ENCODE assay signal across 7 mouse cellular contexts in the genomic region with DNA sequence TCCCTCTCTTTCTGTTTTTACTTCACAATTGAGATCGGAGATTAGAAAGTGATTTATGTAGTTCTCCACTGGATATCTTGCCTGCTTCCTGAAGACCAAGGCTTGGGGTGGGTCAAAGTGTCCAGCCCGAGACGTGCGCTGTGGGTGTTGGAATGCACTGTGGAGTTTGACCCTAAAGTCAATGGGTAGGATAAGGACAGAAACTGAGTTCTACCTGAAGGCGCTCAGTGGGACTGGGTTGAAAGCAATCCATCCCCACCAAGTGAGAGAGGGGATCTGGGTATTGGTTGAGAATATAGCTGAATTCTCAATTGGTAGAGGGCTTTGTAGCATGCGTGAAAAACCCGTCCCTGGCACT. TPM values are rescaled to one million over a fixed set of nuclear protein-coding genes. Genes with fewer than 3 reads are reported as not detected.
DNase-seq lines count a peak whose midpoint lies in the region; ATAC-seq and TF ChIP-seq lines count a peak whose summit lies in the region.

No protein-coding gene starts in this region.

- H3K4me1 ChIP-seq in testis, adult 2 months (ENCODE audit: control insufficient read depth, insufficient read depth, low read length), result peaks cover 7% of the 10 kb centered on the region
- H3K4me1 ChIP-seq in hindbrain, embryonic 14.5 days (replicated peaks; ENCODE audit: control insufficient read depth, insufficient read depth, low read length), result peaks cover 10% of the 10 kb centered on the region; the same call in 1 of the 2 replicates
- peaks cover 37% of the 10 kb centered on the region for H3K4me1 ChIP-seq in liver, embryonic 12.5 days

- TF ChIP-seq POLR2A in testis, adult 2 months (IDR thresholded peaks at IDR 0.05; ENCODE audit: control insufficient read depth, low read depth, low read length), result no peak

- ATAC-seq in hindbrain, embryonic 14.5 days (ENCODE audit: low FRiP score), result peak; percentile 12; the same call in 1 of the 2 replicates
- ATAC-seq in liver, embryonic 12.5 days, result no peak
- no peak for ATAC-seq in granulocyte monocyte progenitor cell, adult 5-6 weeks (replicated peaks; ENCODE audit: poor library complexity, severe bottlenecking)
- no peak for ATAC-seq in megakaryocyte progenitor cell, adult 5-6 weeks (replicated peaks; ENCODE audit: poor library complexity)

- TF ChIP-seq CTCF in testis, adult 2 months (IDR thresholded peaks at IDR 0.05; ENCODE audit: control insufficient read depth, insufficient read depth, insufficient replicate concordance, low read depth, low read length), result no peak

- peak overlapping the region; percentile 90 for H3K4me3 ChIP-seq in testis, adult 2 months (ENCODE audit: control insufficient read depth, low read depth, low read length)
- H3K4me3 ChIP-seq in hindbrain, embryonic 14.5 days (replicated peaks; ENCODE audit: low read length), result no peak overlapping the region
- H3K4me3 ChIP-seq in liver, embryonic 12.5 days, result peak overlapping the region; percentile 65; the same call in 1 of the 2 replicates

- H3K36me3 ChIP-seq in testis, adult 2 months (ENCODE audit: control insufficient read depth, insufficient read depth, low read length), result no peaks in the 10 kb centered on the region
- no peaks in the 10 kb centered on the region for H3K36me3 ChIP-seq in hindbrain, embryonic 14.5 days (replicated peaks; ENCODE audit: control insufficient read depth, insufficient read depth)
- H3K36me3 ChIP-seq in liver, embryonic 12.5 days, result no peaks in the 10 kb centered on the region

- WGBS in hindbrain, embryonic 14.5 days, result 54% methylated on average over 7 of the region's 7 CpGs
- 36% methylated on average over 7 of the region's 7 CpGs for WGBS in liver, embryonic 12.5 days (ENCODE audit: insufficient replicate concordance)

- H3K4me2 ChIP-seq in hindbrain, embryonic 14.5 days (replicated peaks), result peak overlapping the region; percentile 69
- peak overlapping the region; percentile 78 for H3K4me2 ChIP-seq in liver, embryonic 12.5 days

- DNase-seq in testis, postnatal 10 days (ENCODE audit: low spot score), result no peak
- DNase-seq in hindbrain, embryonic 14.5 days (ENCODE audit: low spot score), result no peak
- DNase-seq in right cerebral cortex, adult 2 months (ENCODE audit: low spot score in 2 of 2), result no peak

- no peaks in the 10 kb centered on the region for H3K9me3 ChIP-seq in hindbrain, embryonic 14.5 days (ENCODE audit: control insufficient read depth, low read length)
- H3K9me3 ChIP-seq in liver, embryonic 12.5 days (replicated peaks), result no peaks in the 10 kb centered on the region

- H3K27ac ChIP-seq in testis, adult 2 months (ENCODE audit: control insufficient read depth, insufficient read depth, low read depth, low read length), result no peak overlapping the region; the same call in 1 of the 2 replicates
- H3K27ac ChIP-seq in hindbrain, embryonic 14.5 days, result no peak overlapping the region
- no peak overlapping the region for H3K27ac ChIP-seq in liver, embryonic 12.5 days

- H3K27me3 ChIP-seq in testis, adult 2 months (ENCODE audit: control insufficient read depth, insufficient read depth, low read length), result no peaks in the 10 kb centered on the region
- H3K27me3 ChIP-seq in hindbrain, embryonic 14.5 days (ENCODE audit: control insufficient read depth, insufficient read depth, low read length), result no peaks in the 10 kb centered on the region
- peaks cover 15% of the 10 kb centered on the region; the same call in 1 of the 2 replicates for H3K27me3 ChIP-seq in liver, embryonic 12.5 days (replicated peaks)

- H3K9ac ChIP-seq in hindbrain, embryonic 14.5 days, result peak overlapping the region; percentile 66
- H3K9ac ChIP-seq in liver, embryonic 12.5 days, result 0 out of 2 replicates have a peak overlapping the region, but pooled peaks have one; percentile 6

RNA-seq across cellular contexts. Expression of a gene that starts 10.0 kb away (rescaled TPM):
- polyA plus RNA-seq in testis, adult 2 months (2012; rRNA removed), result 87.7 and 103 TPM in 2 replicates
- polyA plus RNA-seq in hindbrain, embryonic 14.5 days (2014; fragmentation: Nextera tagmentation; extraction: Ambion mirVana), result 282 and 291 TPM in 2 replicates
- 206 and 210 TPM in 2 replicates for polyA plus RNA-seq in liver, embryonic 12.5 days (2016; fragmentation: Nextera tagmentation; extraction: Ambion mirVana)
- total RNA-seq in granulocyte monocyte progenitor cell, adult 5-6 weeks (2014; fragmentation: Nextera tagmentation), result 410 and 448 TPM in 2 replicates
- total RNA-seq in granulocyte monocyte progenitor cell, adult 5-6 weeks (2017), result 395 and 452 TPM in 2 replicates
- 333 and 362 TPM in 2 replicates for total RNA-seq in megakaryocyte progenitor cell, adult 5-6 weeks (2015)
- total RNA-seq in megakaryocyte progenitor cell, adult 5-6 weeks (2017), result 423 and 432 TPM in 2 replicates

RNA-seq across cellular contexts. Expression of a gene that starts 24.2 kb away (rescaled TPM):
- polyA plus RNA-seq in testis, adult 2 months (2012; rRNA removed), result 0.10 and 0.32 TPM in 2 replicates
- 48.3 and 48.5 TPM in 2 replicates for polyA plus RNA-seq in hindbrain, embryonic 14.5 days (2014; fragmentation: Nextera tagmentation; extraction: Ambion mirVana)
- 2.8 and 3.3 TPM in 2 replicates for polyA plus RNA-seq in liver, embryonic 12.5 days (2016; fragmentation: Nextera tagmentation; extraction: Ambion mirVana)
- not detected in 2 replicates for total RNA-seq in granulocyte monocyte progenitor cell, adult 5-6 weeks (2014; fragmentation: Nextera tagmentation)
- total RNA-seq in granulocyte monocyte progenitor cell, adult 5-6 weeks (2017), result not detected in 2 replicates
- not detected in 2 replicates for total RNA-seq in megakaryocyte progenitor cell, adult 5-6 weeks (2015)
- not detected in 2 replicates for total RNA-seq in megakaryocyte progenitor cell, adult 5-6 weeks (2017)

RNA-seq across cellular contexts. Expression of a gene that starts 34.4 kb away (rescaled TPM):
- polyA plus RNA-seq in testis, adult 2 months (2012; rRNA removed), result 0.05 and 0.12 TPM in 2 replicates
- 1.3 TPM in 2 replicates for polyA plus RNA-seq in hindbrain, embryonic 14.5 days (2014; fragmentation: Nextera tagmentation; extraction: Ambion mirVana)
- polyA plus RNA-seq in liver, embryonic 12.5 days (2016; fragmentation: Nextera tagmentation; extraction: Ambion mirVana), result 1.9 and 2.4 TPM in 2 replicates
- not detected in 2 replicates for total RNA-seq in granulocyte monocyte progenitor cell, adult 5-6 weeks (2014; fragmentation: Nextera tagmentation)
- total RNA-seq in granulocyte monocyte progenitor cell, adult 5-6 weeks (2017), result not detected in 2 replicates
- total RNA-seq in megakaryocyte progenitor cell, adult 5-6 weeks (2015), result 0.12 TPM in 1 of 2 replicates, not detected in the other
- not detected in 2 replicates for total RNA-seq in megakaryocyte progenitor cell, adult 5-6 weeks (2017)

RNA-seq across cellular contexts. Expression of a gene that starts 36.1 kb away (rescaled TPM):
- 2.1 and 4.1 TPM in 2 replicates for polyA plus RNA-seq in testis, adult 2 months (2012; rRNA removed)
- polyA plus RNA-seq in hindbrain, embryonic 14.5 days (2014; fragmentation: Nextera tagmentation; extraction: Ambion mirVana), result 4.2 and 4.5 TPM in 2 replicates
- 0.35 and 0.52 TPM in 2 replicates for polyA plus RNA-seq in liver, embryonic 12.5 days (2016; fragmentation: Nextera tagmentation; extraction: Ambion mirVana)
- not detected in 2 replicates for total RNA-seq in granulocyte monocyte progenitor cell, adult 5-6 weeks (2014; fragmentation: Nextera tagmentation)
- total RNA-seq in granulocyte monocyte progenitor cell, adult 5-6 weeks (2017), result not detected in 2 replicates
- total RNA-seq in megakaryocyte progenitor cell, adult 5-6 weeks (2015), result not detected in 2 replicates
- total RNA-seq in megakaryocyte progenitor cell, adult 5-6 weeks (2017), result not detected in 2 replicates

RNA-seq across cellular contexts. Expression of a gene that starts 57.7 kb away (rescaled TPM):
- 16.4 and 20.5 TPM in 2 replicates for polyA plus RNA-seq in testis, adult 2 months (2012; rRNA removed)
- 11.2 and 16.5 TPM in 2 replicates for polyA plus RNA-seq in hindbrain, embryonic 14.5 days (2014; fragmentation: Nextera tagmentation; extraction: Ambion mirVana)
- 171 TPM in 2 replicates for polyA plus RNA-seq in liver, embryonic 12.5 days (2016; fragmentation: Nextera tagmentation; extraction: Ambion mirVana)
- total RNA-seq in granulocyte monocyte progenitor cell, adult 5-6 weeks (2014; fragmentation: Nextera tagmentation), result 89.9 and 105 TPM in 2 replicates
- total RNA-seq in granulocyte monocyte progenitor cell, adult 5-6 weeks (2017), result 46.9 and 76.8 TPM in 2 replicates
- 68.0 and 93.4 TPM in 2 replicates for total RNA-seq in megakaryocyte progenitor cell, adult 5-6 weeks (2015)
- 31.5 and 72.4 TPM in 2 replicates for total RNA-seq in megakaryocyte progenitor cell, adult 5-6 weeks (2017)

Comparison
In these comparisons a context has a peak if more than half of its experiments do, and no peak if none do; other contexts are left out.
1. RNA of a gene that starts 24.2 kb away (polyA plus RNA-seq): 48.3 to 48.5 TPM in hindbrain, embryonic 14.5 days; 2.8 to 3.3 TPM in liver, embryonic 12.5 days and 0.10 to 0.32 TPM in testis, adult 2 months; every median in the first group is over 10 times any median in the second.